Mouse (Mus musculus) forebrain, embryonic 11.5 days (tissue): ENCODE data around the gene Sf3b6. TPM values are rescaled to one million over a fixed set of nuclear protein-coding genes. Genes with fewer than 3 reads are reported as not detected.
"Not testable (repeated sequence)": the region's sequence is repeated elsewhere in the genome, so short reads cannot be mapped to it uniquely, and the experiment has no call there.

Experiments
- ATAC-seq: fragments of 200-750 bp; cut with Nextera tagmentation; replicated peaks from 2 replicates; pipeline ENCODE4 v1.8.0; 2017; ENCODE audit warnings: moderate TSS enrichment; ENCODE audit not compliant: low FRiP score
- DNase-seq: peaks from one replicate; pipeline ENCODE4 v3.0.0-alpha.2; 2017; ENCODE audit warnings: low spot score
- H3K27ac ChIP-seq: fragments of 300-500 bp; sonication (generic); 2 replicates; pipeline ENCODE4 v1.5.1; 2014; ENCODE audit warnings: low read depth, low read length
- H3K27me3 ChIP-seq: fragments of 300-500 bp; sonication (generic); 2 replicates; pipeline ENCODE4 v1.6.1; 2014; ENCODE audit warnings: mild to moderate bottlenecking, low read length, mixed read lengths; ENCODE audit not compliant: control insufficient read depth, insufficient read depth
- H3K36me3 ChIP-seq: fragments of 300-500 bp; sonication (generic); 2 replicates; pipeline ENCODE4 v1.6.1; 2014; ENCODE audit warnings: mild to moderate bottlenecking, low read length, moderate library complexity, mixed read lengths; ENCODE audit not compliant: control insufficient read depth, insufficient read depth
- H3K4me1 ChIP-seq: fragments of 300-500 bp; sonication (generic); replicated peaks from 2 replicates; pipeline ENCODE4 v1.6.1; 2014; ENCODE audit warnings: low read length, mixed read lengths; ENCODE audit not compliant: control insufficient read depth, insufficient read depth
- H3K4me2 ChIP-seq: fragments of 300-500 bp; sonication (generic); 2 replicates; pipeline ENCODE4 v1.6.1; 2014; ENCODE audit warnings: low read depth, mild to moderate bottlenecking, low read length, moderate library complexity, mixed read lengths; ENCODE audit not compliant: severe bottlenecking
- H3K4me3 ChIP-seq: fragments of 300-500 bp; sonication (generic); 2 replicates; pipeline ENCODE4 v1.5.1; 2014; ENCODE audit warnings: low read depth, low read length
- H3K9ac ChIP-seq: fragments of 300-500 bp; sonication (generic); 2 replicates; pipeline ENCODE4 v1.6.1; 2014; ENCODE audit warnings: low read length
- H3K9me3 ChIP-seq: fragments of 300-500 bp; sonication (generic); 2 replicates; pipeline ENCODE4 v1.6.1; 2016; ENCODE audit warnings: low read length, mixed read lengths; ENCODE audit not compliant: control insufficient read depth
- WGBS: fragments of 180-500 bp; shearing (Covaris S2); extraction: QIAGEN DNeasy Blood & Tissue Kit; methylation state at CpG from one replicate; pipeline ENCODE4 v1.1.7; 2014; 5-methylcytosine and 5-hydroxymethylcytosine counted together
- polyA plus RNA-seq: library from polyadenylated mRNA; unstranded; fragments of >200 nt; fragmentation: Nextera tagmentation; extraction: Ambion mirVana; gene quantifications from 2 replicates; pipeline ENCODE4 v1.2.1, GENCODE M21; 2014

The Sf3b6 gene
- polyA plus RNA-seq, 1 experiment from 2014 or later: 365 TPM

- ATAC-seq, H3K27me3 ChIP-seq, H3K9me3 ChIP-seq, H3K9ac ChIP-seq, DNase-seq, H3K27ac ChIP-seq, H3K4me3 ChIP-seq, H3K4me2 ChIP-seq, H3K36me3 ChIP-seq, H3K4me1 ChIP-seq: not testable (repeated sequence)
- WGBS: 90% methylated on average over 9 of the region's 9 CpGs
These were observed 35.5 kb upstream of the Sf3b6 start for GRCm38 (mm10) chr12:4781725-4782404.

DNA sequence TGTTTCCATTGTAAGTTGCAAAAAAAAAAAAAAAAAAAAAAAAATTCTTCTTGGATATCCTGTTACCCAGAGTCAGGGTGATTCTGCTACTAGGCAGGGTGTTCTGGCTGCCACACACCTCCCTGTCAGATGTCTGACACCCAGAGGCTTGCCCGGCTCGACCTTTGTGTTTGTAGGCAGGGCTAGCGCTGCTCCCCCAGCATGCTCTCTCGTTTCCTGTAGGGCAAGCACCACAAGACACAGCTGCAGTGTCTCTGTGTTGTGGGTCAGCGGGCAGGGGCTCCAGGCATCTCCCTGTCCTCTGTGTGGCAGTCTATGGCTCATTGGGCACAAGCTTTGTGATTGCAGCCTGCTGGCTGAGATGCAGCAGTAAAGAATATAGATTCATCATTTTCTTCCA is 33.7 kb upstream of the Sf3b6 start:
- Histone ChIP-seq H3K36me3 (no peaks in the 10 kb centered on the region), H3K9me3 (no peaks in the 10 kb centered on the region), H3K4me2 (no peak overlapping the region), H3K4me1 (no peaks in the 10 kb centered on the region), H3K4me3 (no peak overlapping the region), H3K9ac (no peak overlapping the region), H3K27me3 (no peaks in the 10 kb centered on the region), H3K27ac (no peak overlapping the region)
- DNase-seq: no peak
- ATAC-seq: no peak
- WGBS: 64% methylated on average over 5 of the region's 5 CpGs

DNA sequence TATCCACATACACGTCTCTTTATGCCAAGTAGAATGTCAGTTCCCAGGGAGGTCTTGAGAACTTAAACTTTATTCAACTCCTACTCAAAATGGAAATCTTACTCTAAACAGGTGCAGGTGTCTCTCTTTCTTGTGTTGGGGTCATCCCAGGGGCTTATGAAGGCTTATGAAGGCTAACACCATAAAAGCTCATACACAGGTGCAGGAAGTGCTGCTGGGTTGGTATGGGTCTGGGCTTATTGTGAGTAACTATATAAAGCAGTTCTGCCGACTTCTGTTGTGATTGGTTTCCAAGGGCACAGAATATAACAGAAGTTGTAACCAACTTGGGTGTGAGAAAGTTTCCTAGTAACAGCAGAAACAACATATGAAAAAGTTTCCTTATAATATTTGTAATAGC is 32.9 kb upstream of the Sf3b6 start:
- Histone ChIP-seq H3K4me3 (no peak overlapping the region), H3K9ac (no peak overlapping the region), H3K36me3 (no peaks in the 10 kb centered on the region), H3K27me3 (no peaks in the 10 kb centered on the region), H3K4me1 (no peaks in the 10 kb centered on the region), H3K4me2 (no peak overlapping the region), H3K9me3 (no peaks in the 10 kb centered on the region), H3K27ac (no peak overlapping the region)
- WGBS: 80% methylated on average over 2 of the region's 2 CpGs
- no peak for ATAC-seq
- DNase-seq: no peak

DNA sequence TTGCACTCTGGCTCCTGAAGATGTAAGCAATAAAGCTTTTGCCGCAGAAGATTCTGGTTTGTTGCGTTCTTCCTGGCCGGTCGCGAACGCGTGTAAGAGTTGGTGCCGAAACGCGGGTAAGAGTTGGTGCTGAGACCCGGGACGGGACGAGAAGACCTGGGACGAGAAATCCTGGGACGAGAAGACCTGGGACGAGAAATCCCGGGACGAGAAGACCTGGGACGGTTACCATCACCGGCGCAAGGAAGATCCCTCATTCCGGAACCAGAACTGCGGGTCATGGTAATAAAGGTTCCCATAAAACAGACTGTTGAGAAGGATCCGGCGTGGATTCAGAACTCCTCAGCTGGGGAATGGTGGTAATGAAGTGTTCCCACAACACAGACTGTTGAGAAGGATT is 29.2 kb upstream of the Sf3b6 start:
- H3K27ac ChIP-seq, H3K9me3 ChIP-seq, H3K27me3 ChIP-seq, ATAC-seq, H3K36me3 ChIP-seq, DNase-seq, H3K9ac ChIP-seq, H3K4me1 ChIP-seq, H3K4me3 ChIP-seq, H3K4me2 ChIP-seq: not testable (repeated sequence)
- 97% methylated on average over 25 of the region's 25 CpGs for WGBS

- WGBS: 67% methylated on average over 1 of the region's 1 CpGs
- no peak for DNase-seq
- H3K27me3 ChIP-seq: no peaks in the 10 kb centered on the region
These were observed 23.6 kb upstream of the Sf3b6 start for GRCm38 (mm10) chr12:4793718-4794117.

DNA sequence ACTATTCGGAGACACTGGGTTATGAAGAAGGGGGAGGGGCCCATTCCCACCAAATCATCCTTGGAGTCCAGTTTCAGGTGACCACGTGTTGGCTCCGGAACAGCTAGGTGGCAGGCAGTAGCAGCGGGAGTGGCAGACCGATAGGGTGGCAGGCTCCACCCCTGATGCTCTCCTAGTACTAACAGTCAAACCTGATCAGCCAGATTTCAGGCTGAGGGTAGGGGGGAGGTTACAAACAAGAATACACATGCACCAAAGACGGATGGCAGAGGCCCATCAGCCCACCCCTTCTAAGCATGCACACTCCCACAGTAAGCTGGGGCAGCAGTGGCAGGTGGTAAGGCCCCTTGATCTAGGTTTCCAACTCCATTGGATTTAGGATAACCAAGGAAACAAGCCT is 19.9 kb upstream of the Sf3b6 start:
- not testable (repeated sequence) for H3K27me3 ChIP-seq, H3K4me3 ChIP-seq, H3K27ac ChIP-seq, H3K9ac ChIP-seq, H3K4me1 ChIP-seq, H3K4me2 ChIP-seq, H3K36me3 ChIP-seq, DNase-seq, ATAC-seq, H3K9me3 ChIP-seq
- 77% methylated on average over 6 of the region's 6 CpGs for WGBS

More at GRCm38 (mm10) chr12:4793718-4794117, 23.6 kb upstream of the Sf3b6 start:
- no peak for ATAC-seq
- H3K4me1 ChIP-seq: no peaks in the 10 kb centered on the region
- no peaks in the 10 kb centered on the region for H3K9me3 ChIP-seq
- H3K4me3 ChIP-seq: no peak overlapping the region
- no peak overlapping the region for H3K4me2 ChIP-seq
- H3K9ac ChIP-seq: no peak overlapping the region
- no peaks in the 10 kb centered on the region for H3K36me3 ChIP-seq
- no peak overlapping the region for H3K27ac ChIP-seq

GRCm38 (mm10) chr12:4811036-4811435 is 6.3 kb upstream of the Sf3b6 start:
- DNase-seq (no peak), ATAC-seq (no peak)
- Histone ChIP-seq H3K36me3 (no peaks in the 10 kb centered on the region), H3K9me3 (no peaks in the 10 kb centered on the region), H3K27ac (no peak overlapping the region), H3K27me3 (no peaks in the 10 kb centered on the region), H3K4me1 (no peaks in the 10 kb centered on the region), H3K9ac (no peak overlapping the region), H3K4me3 (no peak overlapping the region), H3K4me2 (no peak overlapping the region)
- 85% methylated on average over 4 of the region's 4 CpGs for WGBS

DNA sequence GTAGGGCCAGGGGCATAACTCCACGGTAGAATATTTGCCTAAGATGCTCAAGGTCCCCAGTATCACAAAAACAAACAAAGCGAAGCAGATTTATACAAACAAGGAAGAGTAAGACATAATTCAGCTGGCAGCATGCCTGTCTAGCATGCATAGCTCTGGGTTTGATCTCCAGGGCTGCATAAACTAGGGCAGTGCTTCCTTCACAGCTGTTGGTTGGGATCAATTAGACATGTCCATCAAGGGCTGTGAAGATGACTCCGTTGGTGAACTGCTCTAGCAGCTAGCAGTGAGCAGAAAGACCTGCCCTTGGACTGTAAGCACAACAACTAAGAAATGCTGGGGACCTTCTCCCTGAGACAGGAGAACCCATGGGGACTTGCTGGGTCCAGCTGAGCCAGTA is 5.6 kb upstream of the Sf3b6 start:
- Histone ChIP-seq H3K36me3 (no peaks in the 10 kb centered on the region), H3K4me1 (no peaks in the 10 kb centered on the region), H3K9me3 (no peaks in the 10 kb centered on the region), H3K4me3 (no peak overlapping the region), H3K4me2 (no peak overlapping the region), H3K27ac (no peak overlapping the region), H3K9ac (no peak overlapping the region), H3K27me3 (no peaks in the 10 kb centered on the region)
- WGBS: 73% methylated on average over 3 of the region's 3 CpGs
- ATAC-seq (no peak), DNase-seq (no peak)

DNA sequence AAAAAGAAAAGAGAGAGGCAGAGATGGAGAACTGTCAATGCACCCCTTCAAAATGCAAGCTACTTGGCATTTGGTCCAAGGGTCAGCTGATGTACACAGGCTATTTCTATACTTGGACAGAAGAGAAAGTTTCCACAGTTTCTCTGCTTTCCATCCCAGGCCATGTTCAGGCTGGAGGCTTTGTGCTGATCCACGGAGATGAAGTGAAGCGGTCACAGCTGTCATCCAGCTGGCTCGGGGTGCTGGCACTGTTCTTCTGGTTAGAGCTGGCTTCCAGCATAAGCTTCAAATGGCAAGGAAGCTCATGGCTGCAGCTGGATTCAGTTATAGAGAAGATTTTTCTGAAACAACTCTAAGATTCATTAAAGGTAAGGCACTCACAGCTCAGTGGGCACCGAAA is 3.7 kb upstream of the Sf3b6 start:
- WGBS: 87% methylated on average over 4 of the region's 4 CpGs

More for the DNA sequence above, 3.7 kb upstream of the Sf3b6 start:
- no peaks in the 10 kb centered on the region for H3K36me3 ChIP-seq
- H3K27me3 ChIP-seq: no peaks in the 10 kb centered on the region
- peaks cover 2% of the 10 kb centered on the region; the same call in 1 of the 2 replicates for H3K4me1 ChIP-seq
- ATAC-seq (no peak), DNase-seq (no peak)
- H3K4me3 ChIP-seq: no peak overlapping the region
- no peaks in the 10 kb centered on the region for H3K9me3 ChIP-seq
- no peak overlapping the region for H3K4me2 ChIP-seq
- no peak overlapping the region for H3K9ac ChIP-seq
- H3K27ac ChIP-seq: no peak overlapping the region
